Mouse (Mus musculus): ENCODE measurements around the gene Egfem1.

The Egfem1 gene

GRCm38 (mm10) chr3:29081952-29082295 is at the start of gene Egfem1:
TSS of gene Egfem1 (plus strand) at chr3:29082023.
- no peak for DNase-seq

DNA sequence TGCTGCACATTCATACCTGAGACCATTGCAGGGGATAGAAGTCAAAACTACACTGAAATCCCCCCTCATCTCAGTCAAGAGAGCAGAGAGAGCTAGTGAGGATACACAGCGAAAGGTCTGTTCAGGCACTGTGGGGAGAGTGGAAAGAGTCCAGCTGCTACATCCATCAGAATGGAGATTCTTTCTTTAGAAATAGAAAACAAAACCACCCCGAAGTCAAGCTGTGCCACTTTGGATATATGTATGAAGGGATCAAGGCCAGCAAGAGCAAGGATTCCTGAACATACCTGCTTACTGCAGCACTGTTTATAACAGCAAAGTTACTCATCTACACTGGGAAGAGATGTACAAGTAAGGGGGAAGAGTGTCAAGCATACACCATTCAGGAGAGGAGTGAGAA is 48.7 kb upstream of the Egfem1 start:
- DNase-seq, result no peak

DNA sequence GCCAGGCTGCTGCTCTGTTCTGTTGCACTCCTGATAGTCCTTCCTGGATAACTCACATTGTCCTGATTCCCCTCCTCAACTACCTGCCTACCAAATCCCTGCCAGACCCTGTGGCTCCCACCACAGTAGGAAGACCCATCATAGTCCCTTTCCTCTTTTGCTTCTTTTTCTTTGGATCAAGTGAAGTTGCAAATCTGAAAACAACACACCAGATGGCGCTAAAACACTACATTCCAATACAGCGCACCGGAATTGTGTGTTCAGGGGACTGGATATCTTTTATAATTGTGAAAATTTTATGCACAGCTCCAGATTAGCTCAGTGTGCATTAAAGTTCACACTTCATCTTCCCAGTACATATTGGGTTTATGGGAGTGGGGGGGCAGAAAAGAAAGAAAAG is 45.7 kb upstream of the Egfem1 start:
- no peak for DNase-seq

DNA sequence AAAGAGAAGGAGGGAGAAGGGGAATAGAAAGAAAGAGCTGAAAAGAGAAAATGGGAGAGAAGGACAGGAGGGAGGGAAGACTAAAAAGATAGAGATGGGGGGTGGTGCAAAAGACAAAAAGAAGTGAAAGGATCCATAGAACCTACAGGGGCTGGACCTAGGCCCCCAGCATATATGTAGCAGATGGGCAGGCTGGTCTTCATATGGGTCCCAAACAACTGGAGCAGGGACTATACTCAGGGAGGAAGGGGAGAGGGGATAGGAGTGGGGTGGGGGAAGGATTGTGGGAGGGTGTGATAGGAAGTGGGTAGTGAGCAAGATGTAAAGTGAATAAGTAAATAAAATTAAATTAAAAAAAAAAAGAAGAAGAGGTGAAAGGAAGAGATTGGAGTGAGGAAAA is 45.2 kb upstream of the Egfem1 start:
- no peak for DNase-seq

GRCm38 (mm10) chr3:29040064-29040463 is 41.8 kb upstream of the Egfem1 start:
- no peak for DNase-seq

- DNase-seq, result no peak
Observed at GRCm38 (mm10) chr3:29046281-29046680, 35.5 kb upstream of the Egfem1 start.

DNA sequence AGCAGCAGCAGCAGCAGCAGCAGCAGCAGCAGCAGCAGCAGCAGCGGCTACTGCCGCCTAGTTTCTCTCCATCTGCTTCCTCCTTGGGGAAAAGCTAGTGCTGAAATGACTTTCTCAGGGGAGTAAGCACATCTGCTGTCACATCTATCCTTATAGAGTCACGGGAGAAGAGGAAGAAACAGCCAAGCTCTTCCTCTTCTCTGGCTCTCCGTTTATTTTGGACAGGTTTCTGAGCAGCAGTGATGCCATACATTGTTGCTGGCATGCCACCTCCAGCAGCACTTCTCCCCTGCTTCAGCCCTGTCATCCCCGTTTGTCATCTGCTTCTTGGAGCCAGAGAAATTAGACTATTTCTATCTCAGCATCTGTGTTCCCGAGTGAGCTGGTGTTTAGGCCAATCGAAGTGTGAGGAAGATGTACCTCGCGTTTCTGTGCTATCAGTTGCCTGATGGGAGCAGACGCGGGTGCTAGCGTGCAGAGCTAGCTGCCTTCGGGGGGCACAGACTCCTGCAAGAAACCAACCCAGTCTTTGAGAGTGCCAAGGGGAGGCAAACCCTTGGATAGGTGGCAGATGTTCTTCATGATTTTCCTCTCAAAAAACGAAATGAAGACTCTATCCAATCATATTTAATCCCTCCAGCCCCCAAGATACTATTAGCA is 34.4 kb upstream of the Egfem1 start:
- DNase-seq, result no peak

GRCm38 (mm10) chr3:29063156-29063555 is 18.7 kb upstream of the Egfem1 start:
- DNase-seq, result no peak

DNA sequence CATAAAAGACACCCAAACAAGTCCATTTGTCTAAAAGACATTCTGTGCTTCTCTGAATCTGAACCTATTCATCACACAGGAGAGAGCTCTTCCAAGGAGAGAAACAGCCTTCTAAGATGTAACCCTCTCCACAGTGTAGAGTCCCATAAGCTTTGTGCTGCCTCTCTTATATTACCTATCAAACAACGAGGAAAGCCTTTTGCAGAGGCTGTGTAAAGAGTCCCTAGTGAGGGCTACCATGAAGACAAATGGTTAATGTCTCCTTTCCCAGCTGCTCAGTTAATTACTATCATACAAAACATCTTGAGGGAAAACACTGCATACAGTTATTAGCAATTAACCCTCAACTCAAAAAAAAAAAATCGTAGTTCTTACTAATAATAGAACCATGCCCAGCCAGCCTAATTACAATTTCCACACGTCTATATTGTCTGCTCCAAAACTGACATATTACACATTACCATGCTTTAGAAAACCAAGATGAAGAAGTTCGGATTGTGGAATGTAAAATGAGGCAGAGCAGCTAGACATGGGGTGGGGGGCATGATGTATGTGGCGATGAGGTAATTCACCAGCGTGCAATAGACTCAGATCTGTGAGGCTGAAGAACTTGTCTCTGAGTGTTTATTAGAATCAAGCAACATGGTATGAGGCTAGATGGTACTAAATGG is 13.3 kb upstream of the Egfem1 start:
- no peak for DNase-seq

DNA sequence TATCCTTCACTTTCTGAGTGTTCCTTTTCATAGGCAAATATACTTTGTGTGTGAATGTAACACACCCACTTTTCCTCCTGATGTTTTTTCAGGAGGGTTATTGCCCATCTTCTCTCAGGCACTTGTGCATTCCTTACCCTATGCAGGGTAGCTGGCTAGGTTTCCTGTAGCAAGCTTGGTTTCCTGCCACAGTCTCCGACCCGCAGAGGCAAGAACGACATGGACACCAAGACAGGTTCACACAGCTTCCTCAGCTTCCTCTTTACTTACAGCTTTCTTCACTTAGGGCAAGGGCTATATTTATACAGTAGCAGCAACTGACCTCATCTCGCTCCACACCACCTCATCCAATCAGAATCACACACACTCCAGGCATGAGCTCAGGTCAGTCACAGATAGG is 10.5 kb upstream of the Egfem1 start:
- DNase-seq, result no peak

DNA sequence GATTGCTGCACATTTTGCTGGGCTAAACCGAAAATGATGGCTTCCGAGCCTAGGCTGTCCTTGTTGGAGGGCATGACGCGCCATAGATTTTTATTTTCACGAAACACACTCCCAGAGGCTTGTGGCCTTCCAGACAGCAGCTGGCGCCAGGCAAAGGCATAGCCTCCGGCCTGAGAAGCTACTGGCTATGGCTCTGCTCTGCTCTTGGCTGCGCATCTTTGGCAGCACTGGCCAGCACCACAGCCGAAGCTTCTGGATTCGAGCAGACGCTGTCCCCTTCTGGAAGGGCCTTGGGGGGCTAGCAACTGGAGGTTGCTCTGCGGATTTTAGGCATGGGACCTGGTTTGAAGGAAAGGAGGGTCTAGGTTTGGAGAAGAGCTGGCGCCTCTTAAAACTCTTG is 306 bp upstream of the Egfem1 start:
- no peak for DNase-seq

DNA sequence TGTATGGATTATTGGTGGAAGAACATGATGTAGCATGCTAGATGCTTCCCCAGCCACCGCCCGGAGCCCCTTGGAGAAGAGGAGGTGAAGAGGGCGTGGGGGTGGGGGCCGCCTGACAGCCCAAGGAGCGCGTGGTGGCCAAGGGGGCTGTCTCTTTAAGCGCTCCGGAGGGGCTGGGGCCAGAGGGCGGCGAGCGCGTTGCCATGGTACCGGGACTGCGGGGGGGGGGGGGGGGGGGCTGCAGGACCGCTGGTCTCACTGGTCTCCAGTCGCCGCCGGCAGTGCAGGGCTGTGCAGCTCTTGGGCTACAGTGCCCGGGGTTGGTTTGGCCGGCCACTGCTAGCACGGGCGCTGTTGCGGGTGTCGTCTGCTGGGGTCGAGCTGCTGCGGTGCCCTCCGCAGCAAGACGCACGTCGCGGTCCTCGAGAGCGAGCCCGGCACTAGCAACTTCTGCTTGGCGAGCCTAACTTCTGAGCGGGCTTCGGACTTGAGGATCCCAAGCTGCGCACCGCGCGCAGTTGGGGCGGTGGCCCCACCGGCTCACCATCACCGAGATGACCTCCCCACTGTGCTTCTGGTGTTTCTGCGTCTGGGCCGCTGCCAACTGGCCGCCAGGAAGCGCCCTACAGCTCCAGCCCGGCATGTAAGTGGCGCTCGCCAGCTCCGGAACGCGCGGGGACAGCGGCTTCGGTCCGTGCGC is 623 bp downstream of the Egfem1 start:
- DNase-seq, result no peak

DNA sequence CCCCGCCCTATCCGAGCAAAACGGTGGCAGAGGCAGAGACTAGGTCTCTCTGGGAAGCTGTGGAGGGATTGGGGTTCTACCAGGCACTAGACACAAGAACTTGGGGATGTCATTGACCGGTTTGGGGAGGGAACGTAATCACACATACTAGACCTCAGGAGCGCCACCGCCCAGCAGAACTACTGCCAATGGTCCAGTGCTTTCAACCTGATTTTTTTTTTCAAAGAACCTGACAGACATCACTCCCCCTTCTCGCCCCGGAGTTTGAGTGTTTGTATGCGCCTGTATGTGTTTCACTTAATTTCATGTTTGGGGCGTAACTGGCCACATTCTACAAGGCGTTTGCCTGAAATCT is 1.1 kb downstream of the Egfem1 start:
- DNase-seq, result no peak

DNA sequence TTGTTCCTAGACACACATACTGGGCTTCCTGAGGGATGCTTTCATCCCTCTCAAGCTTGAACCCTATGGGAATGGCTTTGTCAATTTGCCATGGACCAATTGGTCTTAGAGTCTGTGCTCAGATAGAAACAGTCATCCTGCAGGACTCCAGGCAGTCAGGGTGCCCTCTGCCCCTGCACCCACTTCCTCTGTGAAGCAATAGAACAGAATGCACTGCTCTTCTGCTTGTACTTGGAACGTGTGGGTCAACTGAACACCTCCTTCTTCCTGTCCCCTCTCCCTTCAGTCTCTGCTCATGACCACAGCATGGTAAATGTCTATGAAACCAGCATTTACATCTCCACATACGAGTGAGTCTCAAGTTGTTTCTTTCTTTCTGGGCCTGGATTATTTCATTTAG is 16.6 kb downstream of the Egfem1 start:
- no peak for DNase-seq

GRCm38 (mm10) chr3:29106016-29106723 is 24.3 kb downstream of the Egfem1 start:
- DNase-seq, result no peak

DNA sequence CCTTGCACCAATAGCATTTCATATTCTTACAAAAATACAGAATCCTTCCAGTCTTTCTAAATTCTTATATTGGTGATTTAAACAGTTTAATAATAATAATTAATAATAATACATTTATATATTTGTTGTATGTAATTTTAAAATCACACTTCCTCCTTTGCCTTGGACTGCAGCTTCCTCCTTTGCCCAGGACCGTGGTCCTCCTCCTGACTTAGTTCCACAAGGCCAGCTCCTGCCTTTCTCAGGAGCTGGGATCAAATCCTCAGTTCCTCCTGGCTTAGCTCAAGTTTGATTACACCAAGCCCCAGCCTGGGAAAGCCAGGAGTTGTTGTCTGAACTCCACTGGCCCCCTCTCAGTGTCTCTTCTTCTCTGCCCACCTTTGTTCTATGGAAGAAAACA is 25.3 kb downstream of the Egfem1 start:
- no peak for DNase-seq

DNA sequence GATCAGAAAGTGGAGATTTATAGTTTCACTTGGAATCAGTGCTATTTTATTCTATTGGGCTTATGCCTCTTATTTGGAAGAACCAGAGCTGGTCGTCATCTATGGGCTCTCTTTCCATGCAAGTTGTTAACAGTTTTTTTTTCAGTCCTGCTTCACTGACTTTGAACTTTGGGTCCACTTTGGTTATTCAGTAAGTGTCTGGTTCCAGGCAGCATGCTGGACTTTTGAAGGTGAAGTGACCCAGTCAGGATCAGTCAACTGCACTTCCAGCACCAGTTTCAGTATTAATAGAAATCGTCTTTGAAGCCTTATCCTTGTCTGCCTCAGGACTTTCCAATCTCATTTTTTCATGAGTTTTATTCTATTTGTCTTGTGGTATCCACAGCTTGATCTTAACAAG is 28.5 kb downstream of the Egfem1 start:
- no peak for DNase-seq

DNA sequence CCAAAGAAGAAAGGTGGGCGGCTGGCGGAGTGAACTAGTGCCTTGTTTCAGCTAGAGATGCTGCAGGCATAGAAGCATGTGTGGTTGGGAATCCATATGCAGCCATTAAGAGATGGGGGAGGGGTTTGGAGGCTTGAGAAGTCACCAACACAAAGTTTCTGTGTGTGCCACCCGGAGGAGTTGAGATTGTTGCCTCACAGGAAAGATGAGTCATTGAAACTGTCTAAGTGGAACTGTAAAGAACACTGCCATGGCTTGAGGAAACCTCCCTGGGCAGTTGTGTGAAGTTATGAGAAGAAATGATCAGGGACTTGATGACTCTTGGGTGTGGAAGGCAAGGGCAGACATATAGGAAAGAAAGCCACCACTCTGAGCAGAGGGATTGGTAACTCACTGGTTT is 32.7 kb downstream of the Egfem1 start:
- no peak for DNase-seq

- DNase-seq, result no peak
Observed at GRCm38 (mm10) chr3:29117379-29117778, 35.6 kb downstream of the Egfem1 start.

DNA sequence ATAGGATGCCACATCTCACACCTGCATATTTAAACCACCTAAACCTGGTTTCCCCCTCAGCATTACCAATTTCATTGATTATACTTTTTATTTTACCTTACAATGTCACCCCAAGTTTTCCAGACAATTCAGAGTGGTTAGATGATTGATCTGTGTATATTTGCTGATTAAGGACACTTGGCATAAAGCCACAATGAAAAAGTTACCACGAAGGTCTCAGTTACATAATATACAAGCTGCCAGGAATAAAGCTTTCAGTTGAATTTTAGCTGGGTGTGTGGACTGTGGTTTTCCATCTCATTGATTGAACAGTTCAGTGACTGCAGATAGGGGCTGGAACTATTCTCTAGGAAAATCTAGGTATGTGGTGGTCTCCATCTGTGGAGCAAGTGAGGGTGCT is 40.7 kb downstream of the Egfem1 start:
- DNase-seq, result no peak

GRCm38 (mm10) chr3:29132054-29132931 is 50.5 kb downstream of the Egfem1 start:
- no peak for DNase-seq

DNA sequence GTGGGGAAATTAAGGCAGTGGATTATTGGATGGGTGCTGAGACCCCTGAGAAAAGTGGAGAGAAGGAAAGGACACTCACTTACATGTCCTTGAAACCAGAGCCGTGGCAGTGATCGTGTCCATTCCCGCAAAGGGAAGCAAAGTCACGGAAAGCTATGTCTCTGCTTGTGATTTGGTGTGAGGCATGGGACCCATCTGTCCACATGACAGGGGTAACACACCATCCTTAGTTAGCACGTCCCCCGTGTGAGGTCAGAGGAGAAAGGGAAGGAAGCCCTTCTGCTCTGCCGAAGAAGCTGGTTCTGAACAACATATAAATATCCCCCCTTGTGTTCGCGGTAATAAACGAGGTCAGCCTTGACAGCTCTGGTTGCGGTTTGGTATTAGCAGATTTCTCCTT is 52.7 kb downstream of the Egfem1 start:
- DNase-seq, result no peak
